Mouse (Mus musculus) olfactory bulb, adult 2 months (tissue): ENCODE results near the gene Grik2.

Experiments
- CTCF ChIP-seq: fragments of 200-500 bp; IDR thresholded peaks from 2 replicates; pipeline ENCODE4 v1.5.1; 2012; ENCODE audit warnings: low read depth, mild to moderate bottlenecking, low read length, moderate library complexity; ENCODE audit not compliant: insufficient read depth
- POLR2A ChIP-seq: fragments of 200-500 bp; IDR thresholded peaks from 2 replicates; pipeline ENCODE4 v1.6.1; 2012; ENCODE audit warnings: mild to moderate bottlenecking, low read depth, low read length, moderate library complexity; ENCODE audit not compliant: insufficient read depth

DNA sequence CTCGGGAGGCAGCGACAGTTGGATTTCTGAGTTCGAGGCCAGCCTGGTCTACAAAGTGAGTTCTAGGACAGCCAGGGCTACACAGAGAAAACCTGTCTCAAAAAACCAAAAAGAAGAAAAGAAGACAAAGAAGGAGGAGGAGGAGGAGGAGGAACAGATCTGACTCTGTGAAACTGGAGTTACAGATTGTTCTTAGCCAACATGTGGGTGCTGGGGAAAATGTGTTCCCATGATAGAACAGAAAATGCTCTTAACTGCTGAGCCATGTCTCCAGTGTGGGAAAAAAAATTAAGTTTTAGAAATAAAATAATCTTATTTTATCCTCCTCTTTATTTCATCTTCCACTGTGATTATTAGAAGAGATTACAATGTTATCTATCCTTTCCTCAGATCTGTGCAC, 645.9 kb downstream of the Grik2 start:
- no peak for TF ChIP-seq CTCF
- no peak for TF ChIP-seq POLR2A
